Mouse (Mus musculus): ENCODE measurements around the gene Kcnj12. TPM values are rescaled to one million over a fixed set of nuclear protein-coding genes. Genes with fewer than 3 reads are reported as not detected.

The Kcnj12 gene
- polyA plus RNA-seq, 1 experiment from 2014 or later, result 0.20 TPM

DNA sequence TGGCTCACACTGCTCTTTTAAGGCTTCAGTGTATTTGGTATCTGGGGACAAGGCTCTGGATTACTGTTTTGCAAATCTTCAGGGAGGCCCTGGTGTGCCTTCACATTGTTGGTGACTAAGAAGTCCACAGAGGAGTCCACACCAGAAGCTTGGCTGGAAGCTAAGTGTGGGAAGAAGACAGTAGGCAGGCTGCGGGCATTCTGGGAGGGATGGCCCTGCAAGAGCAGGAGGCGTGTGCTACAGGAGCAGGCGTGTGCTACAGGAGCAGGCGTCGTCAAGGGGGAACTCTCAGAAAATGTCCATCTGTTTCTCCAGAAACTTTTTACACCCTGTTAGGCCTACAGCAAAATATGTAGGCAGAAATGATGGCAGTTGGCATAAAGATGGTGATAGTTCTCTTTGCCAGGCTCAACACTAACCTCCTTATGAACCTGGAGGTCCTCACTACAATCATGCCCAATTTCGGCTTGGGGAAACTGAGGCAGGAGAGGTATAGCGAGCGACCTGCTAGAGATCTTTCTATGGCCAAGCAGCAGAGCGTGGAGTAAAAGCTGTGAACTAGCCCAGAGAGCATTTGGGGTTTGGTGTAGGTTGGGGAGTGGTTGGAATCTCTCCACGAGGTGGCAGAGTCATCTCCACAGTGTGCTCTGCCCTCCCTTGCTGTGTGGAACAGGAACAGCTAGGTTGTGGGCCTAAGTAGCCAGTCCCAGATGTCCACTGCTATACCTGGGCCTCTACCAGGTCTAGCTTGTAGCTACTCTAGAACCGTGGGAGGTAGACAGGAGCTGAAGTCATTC is 18.7 kb downstream of the Kcnj12 start:
- Histone ChIP-seq H3K36me3 (no peaks in the 10 kb centered on the region), H3K9me3 (no peaks in the 10 kb centered on the region), H3K9ac (no peak overlapping the region), H3K4me3 (no peak overlapping the region), H3K4me2 (no peak overlapping the region), H3K27ac (no peak overlapping the region), H3K4me1 (peaks cover 8% of the 10 kb centered on the region), H3K27me3 (no peaks in the 10 kb centered on the region)
- WGBS, result 82% methylated on average over 11 of the region's 11 CpGs
- ATAC-seq (ENCODE audit: insufficient number of reproducible peaks, insufficient read depth, low FRiP score, low TSS enrichment, low read depth), result no peak

DNA sequence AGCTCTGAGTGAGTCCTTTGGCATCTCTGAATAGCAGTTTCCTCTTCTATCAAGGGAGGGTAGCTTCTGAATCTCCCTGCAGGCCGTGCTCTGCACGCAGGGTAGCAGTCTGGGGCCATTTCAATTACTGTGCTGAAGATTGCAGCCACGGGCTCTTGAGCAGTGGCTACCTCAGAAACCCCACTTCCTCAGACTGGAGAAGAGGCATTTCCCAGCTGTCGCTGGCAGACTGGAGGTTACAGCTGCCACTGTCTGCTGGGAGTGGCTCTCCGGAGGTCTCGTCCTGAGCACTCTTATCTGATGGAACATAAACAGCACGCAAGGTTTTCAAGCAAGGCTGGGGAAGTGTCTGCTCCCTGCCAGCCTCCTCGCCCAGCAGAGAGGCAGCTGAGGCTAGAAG is 20.2 kb downstream of the Kcnj12 start:
- no peak for ATAC-seq (ENCODE audit: insufficient number of reproducible peaks, insufficient read depth, low FRiP score, low TSS enrichment, low read depth)
- H3K4me1 ChIP-seq, result peaks cover 8% of the 10 kb centered on the region

DNA sequence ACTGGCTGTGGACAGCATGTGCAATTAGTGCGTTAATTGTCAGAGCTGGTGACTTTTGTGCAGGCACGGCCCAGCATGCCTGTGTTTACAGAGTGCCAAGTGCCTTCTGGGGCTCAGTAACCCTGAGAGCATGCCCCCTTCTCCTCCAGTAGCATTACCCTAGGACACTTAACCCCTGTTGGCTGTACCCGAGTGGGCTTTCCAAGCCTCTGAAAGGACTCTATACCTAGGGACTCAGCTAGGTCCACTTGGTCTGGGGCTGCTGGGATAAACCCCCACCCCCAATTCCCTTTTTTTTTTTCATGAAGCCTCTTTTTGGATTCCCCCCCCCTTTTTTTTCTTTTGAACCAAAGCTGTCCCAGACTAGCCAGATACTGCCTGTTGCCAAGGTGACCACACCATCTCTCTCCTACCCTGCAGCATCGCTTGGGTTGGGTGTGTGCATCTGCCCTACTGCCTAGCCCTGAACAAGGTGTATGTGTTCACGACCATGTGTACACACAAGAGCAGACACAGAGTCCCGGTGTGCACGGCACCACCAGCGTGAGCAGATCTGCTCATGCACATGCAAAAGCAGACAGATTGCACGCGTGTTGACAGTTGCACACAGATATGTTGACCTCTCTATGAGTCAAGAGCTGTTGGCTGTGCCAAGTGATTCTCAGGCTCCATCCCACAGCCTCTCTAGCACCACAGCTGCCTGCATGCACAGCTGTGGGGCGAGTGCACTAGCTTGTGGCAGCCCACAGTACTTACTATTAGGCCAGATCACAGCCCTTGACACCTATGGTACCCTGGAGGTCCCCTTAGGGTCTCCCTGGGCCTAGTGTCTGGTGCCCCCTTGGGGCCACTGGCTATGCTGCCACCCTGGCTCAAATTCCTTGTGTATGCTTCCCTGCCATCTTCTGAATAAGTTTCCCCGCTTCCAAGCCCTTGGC is 21.0 kb downstream of the Kcnj12 start:
- WGBS, result 73% methylated on average over 12 of the region's 12 CpGs

More for the DNA sequence above, 20.2 kb downstream of the Kcnj12 start:
- no peak overlapping the region for H3K4me2 ChIP-seq
- H3K27ac ChIP-seq, result no peak overlapping the region
- H3K36me3 ChIP-seq, result no peaks in the 10 kb centered on the region
- 30% methylated on average over 8 of the region's 8 CpGs for WGBS
- H3K4me3 ChIP-seq, result no peak overlapping the region
- no peaks in the 10 kb centered on the region for H3K27me3 ChIP-seq
- no peak overlapping the region for H3K9ac ChIP-seq
- H3K9me3 ChIP-seq, result no peaks in the 10 kb centered on the region

DNA sequence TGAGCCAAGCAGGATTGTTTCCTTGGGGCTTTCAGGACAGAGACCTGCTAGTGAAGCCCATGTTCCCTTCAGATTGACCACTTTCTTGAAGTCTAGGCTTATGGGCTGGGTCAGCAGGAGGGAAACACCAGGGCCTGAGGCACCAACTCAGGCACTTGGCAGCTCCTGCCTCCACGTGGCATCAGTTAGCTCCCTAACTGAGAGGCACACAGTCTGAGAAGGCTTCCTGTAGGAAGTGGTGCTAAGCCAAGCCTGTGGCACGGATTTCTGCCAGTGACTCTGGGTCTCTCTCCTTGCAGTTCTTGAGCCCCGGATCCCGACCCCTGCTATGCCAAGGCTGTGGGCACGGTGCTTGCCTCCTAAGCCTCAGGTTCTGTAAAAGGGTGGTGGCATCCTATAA is 22.4 kb downstream of the Kcnj12 start:
- H3K4me3 ChIP-seq, result no peak overlapping the region
- WGBS, result 78% methylated on average over 5 of the region's 5 CpGs
- peaks cover 8% of the 10 kb centered on the region for H3K4me1 ChIP-seq
- no peaks in the 10 kb centered on the region for H3K27me3 ChIP-seq
- ATAC-seq (ENCODE audit: insufficient number of reproducible peaks, insufficient read depth, low FRiP score, low TSS enrichment, low read depth), result no peak
- no peak overlapping the region for H3K27ac ChIP-seq
- no peak overlapping the region for H3K9ac ChIP-seq
- H3K9me3 ChIP-seq, result no peaks in the 10 kb centered on the region
- no peaks in the 10 kb centered on the region for H3K36me3 ChIP-seq
- H3K4me2 ChIP-seq, result no peak overlapping the region

More for the DNA sequence above, 21.0 kb downstream of the Kcnj12 start:
- no peak for ATAC-seq (ENCODE audit: insufficient number of reproducible peaks, insufficient read depth, low FRiP score, low TSS enrichment, low read depth)
- Histone ChIP-seq H3K9me3 (no peaks in the 10 kb centered on the region), H3K4me1 (peaks cover 8% of the 10 kb centered on the region), H3K36me3 (no peaks in the 10 kb centered on the region), H3K27me3 (no peaks in the 10 kb centered on the region), H3K4me3 (no peak overlapping the region), H3K4me2 (no peak overlapping the region), H3K27ac (no peak overlapping the region), H3K9ac (no peak overlapping the region)

DNA sequence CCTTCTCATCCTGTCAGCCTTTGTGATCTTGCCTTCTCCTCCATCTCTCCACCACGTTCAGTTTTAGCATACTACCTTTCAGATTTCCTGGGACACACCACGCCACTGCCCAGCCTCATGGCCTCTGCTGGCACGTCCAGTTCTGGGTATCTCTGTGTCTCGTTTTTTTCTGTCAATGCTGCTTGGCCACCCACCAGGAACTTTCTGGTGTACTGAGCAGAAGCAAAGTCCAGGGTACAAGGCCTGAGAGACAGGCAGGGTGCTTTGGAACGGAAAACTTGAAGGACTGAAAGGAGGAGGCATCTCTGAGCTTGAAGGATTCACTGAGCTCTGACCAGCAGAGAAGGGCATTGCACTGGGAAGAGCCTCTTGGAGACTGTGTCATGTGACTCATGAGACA is 25.1 kb downstream of the Kcnj12 start:
- 74% methylated on average over 5 of the region's 5 CpGs for WGBS
- H3K9me3 ChIP-seq, result no peaks in the 10 kb centered on the region
- ATAC-seq (ENCODE audit: insufficient number of reproducible peaks, insufficient read depth, low FRiP score, low TSS enrichment, low read depth), result no peak

DNA sequence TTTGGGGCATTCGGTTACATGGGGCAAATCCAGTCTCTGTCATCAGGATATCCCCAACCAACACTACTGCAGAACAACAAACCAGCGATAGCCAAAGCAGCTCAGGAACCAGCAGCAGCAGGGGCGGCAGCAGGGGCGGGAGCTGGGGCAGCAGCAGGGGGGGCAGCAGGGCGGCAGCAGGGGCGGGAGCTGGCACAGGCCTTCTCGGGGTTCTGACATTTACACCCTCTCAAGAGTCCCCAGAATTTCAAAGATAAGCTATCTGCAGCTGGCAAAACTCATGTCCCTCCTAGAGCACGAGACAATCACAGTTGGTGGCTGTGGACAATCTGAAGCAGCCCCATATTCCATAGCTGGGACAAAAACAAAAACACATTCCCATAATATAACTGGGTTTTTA is 28.8 kb downstream of the Kcnj12 start:
- no peak overlapping the region for H3K27ac ChIP-seq
- 44% methylated on average over 8 of the region's 8 CpGs for WGBS
- no peak overlapping the region for H3K4me3 ChIP-seq
- no peak for ATAC-seq (ENCODE audit: insufficient number of reproducible peaks, insufficient read depth, low FRiP score, low TSS enrichment, low read depth)
- H3K4me1 ChIP-seq, result peaks cover 4% of the 10 kb centered on the region; the same call in 1 of the 2 replicates
- no peaks in the 10 kb centered on the region for H3K27me3 ChIP-seq
- no peak overlapping the region for H3K4me2 ChIP-seq
- H3K36me3 ChIP-seq, result no peaks in the 10 kb centered on the region
- H3K9ac ChIP-seq, result no peak overlapping the region
- no peaks in the 10 kb centered on the region for H3K9me3 ChIP-seq

More for the DNA sequence above, 25.1 kb downstream of the Kcnj12 start:
- Histone ChIP-seq H3K4me1 (peaks cover 13% of the 10 kb centered on the region), H3K9ac (no peak overlapping the region), H3K27me3 (no peaks in the 10 kb centered on the region), H3K27ac (no peak overlapping the region), H3K4me3 (no peak overlapping the region), H3K4me2 (no peak overlapping the region), H3K36me3 (no peaks in the 10 kb centered on the region)

DNA sequence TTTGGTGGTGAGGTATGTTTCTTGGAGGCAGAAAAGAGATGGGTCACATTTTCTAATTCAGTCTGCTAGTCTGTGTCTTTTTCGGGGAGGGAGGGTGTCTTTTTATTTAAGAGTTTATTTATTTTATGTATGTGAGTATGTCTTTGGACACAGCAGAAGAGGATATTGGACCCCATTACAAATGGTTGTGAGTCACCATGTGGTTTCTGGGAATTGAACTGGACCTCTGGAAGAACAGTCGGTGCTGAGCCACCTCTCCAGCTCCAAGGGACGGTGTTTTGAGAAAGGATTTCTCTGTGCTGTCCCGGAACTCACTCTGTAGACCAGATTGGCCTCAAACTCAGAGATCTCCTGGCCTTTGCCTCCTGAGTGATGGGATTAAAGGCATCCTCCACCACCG is 34.5 kb downstream of the Kcnj12 start:
- Histone ChIP-seq H3K4me3 (no peak overlapping the region), H3K36me3 (no peaks in the 10 kb centered on the region), H3K27ac (no peak overlapping the region), H3K27me3 (no peaks in the 10 kb centered on the region), H3K4me1 (no peaks in the 10 kb centered on the region), H3K9me3 (no peaks in the 10 kb centered on the region), H3K9ac (no peak overlapping the region), H3K4me2 (no peak overlapping the region)
- ATAC-seq (ENCODE audit: insufficient number of reproducible peaks, insufficient read depth, low FRiP score, low TSS enrichment, low read depth), result no peak
- WGBS, result 80% methylated on average over 5 of the region's 5 CpGs

DNA sequence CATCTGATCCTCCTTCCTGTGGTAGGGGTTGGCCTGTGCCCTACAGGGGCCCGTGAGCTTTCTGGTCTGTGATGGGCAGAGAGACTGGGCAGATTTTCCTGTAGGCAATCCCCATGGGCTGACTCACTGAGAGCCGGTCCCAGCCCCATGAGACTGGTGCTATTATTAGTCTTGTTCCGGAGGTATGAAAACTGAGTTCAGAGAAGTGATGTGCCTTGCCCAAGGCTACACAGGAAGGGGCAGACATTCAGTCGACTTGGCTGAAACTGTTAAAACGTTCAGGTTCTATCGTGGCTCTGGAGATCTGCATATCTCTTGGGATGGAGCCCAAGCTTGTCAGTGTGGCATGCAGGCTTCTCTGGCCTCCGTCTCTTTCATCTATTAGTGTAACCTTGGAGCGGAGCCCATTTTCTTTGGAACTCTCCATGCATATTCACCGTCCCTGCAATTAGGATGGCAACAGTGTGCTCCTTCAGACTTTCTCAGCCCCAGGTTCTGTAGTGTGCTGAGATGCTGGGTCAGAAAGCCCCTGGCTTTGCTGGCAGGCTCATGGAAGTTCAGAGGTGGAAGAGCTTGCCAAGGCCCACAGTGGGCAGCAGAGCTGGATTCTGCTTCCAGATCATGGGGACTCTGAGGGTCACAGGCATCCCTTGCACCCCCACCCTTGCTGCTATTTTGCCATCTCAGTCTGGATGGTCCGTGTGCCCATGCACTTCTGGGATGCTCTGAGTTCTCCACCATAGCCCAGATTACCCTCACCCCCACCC is 37.5 kb downstream of the Kcnj12 start:
- Histone ChIP-seq H3K4me3 (no peak overlapping the region), H3K27ac (no peak overlapping the region), H3K4me2 (no peak overlapping the region), H3K4me1 (no peaks in the 10 kb centered on the region), H3K9ac (0 out of 2 replicates have a peak overlapping the region, but pooled peaks have one; percentile 1), H3K9me3 (no peaks in the 10 kb centered on the region), H3K27me3 (no peaks in the 10 kb centered on the region), H3K36me3 (no peaks in the 10 kb centered on the region)
- 55% methylated on average over 10 of the region's 10 CpGs for WGBS
- no peak for ATAC-seq (ENCODE audit: insufficient number of reproducible peaks, insufficient read depth, low FRiP score, low TSS enrichment, low read depth)

DNA sequence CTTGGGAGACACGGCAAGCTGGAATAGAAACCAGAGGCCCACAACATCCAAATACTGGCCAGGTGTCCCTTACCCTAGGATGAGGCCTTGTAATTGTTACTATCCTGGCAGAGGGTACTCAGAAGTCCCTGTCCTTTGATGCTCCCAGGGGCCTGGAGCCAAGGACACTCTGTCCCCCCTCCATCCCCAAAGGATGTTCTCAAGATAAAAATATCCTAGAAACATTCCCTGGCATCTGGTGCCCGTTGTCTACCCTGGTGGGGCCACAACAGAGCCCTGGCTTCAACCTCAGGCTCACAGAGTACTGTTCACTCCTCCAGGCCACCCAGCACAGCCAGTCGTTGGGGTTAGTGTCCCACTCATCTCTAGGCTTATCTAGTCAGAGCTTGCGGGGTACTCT is 38.3 kb downstream of the Kcnj12 start:
- no peak for ATAC-seq (ENCODE audit: insufficient number of reproducible peaks, insufficient read depth, low FRiP score, low TSS enrichment, low read depth)
- no peak overlapping the region for H3K4me3 ChIP-seq

DNA sequence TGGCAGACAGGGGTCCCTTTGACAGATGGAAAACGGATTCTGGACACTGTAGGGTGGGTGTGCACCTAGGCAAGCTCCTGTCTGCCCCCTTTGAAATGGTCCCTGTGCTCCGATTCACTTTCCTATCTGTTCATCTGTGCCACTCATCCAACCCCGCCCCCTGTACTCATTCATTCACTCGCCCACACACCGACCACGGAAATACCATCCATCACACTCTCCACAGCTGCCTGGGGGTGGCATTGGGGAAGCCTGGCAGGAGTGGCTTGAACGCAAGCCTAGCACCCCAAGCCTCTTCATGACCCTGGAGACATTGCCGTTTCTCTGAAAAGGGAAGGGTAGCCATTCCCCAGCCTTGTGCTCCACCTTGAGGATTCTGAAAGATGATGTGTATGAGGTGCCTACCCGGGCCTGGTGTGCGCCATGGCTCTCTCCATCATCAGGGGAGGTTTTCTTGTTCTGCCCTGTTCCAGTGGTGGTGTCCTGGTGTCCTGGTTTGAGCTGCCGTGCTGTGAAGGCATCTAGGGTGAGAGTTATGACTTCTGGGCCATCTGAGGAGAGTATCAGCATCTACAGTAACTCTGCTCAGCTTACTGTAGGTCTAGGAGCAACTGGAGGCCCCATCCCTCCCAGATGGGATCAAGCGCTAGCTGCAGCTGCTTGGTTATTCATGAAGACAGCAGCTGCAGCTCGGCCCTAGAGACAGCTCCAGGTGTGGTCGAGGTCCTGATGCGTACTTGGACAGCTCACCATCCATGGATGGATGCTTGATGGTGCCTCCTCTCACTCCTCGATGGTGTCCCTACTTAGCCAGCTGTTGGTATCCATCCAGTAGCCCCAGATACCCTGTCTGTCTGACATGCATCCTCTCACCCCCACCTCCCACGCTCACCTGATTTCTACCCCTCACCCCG is 40.4 kb downstream of the Kcnj12 start:
- 85% methylated on average over 18 of the region's 18 CpGs for WGBS
- ATAC-seq (ENCODE audit: insufficient number of reproducible peaks, insufficient read depth, low FRiP score, low TSS enrichment, low read depth), result no peak
- H3K4me1 ChIP-seq, result no peaks in the 10 kb centered on the region

More for the DNA sequence above, 38.3 kb downstream of the Kcnj12 start:
- Histone ChIP-seq H3K27me3 (no peaks in the 10 kb centered on the region), H3K9ac (0 out of 2 replicates have a peak overlapping the region, but pooled peaks have one; percentile 1), H3K36me3 (no peaks in the 10 kb centered on the region), H3K4me1 (no peaks in the 10 kb centered on the region), H3K27ac (no peak overlapping the region), H3K4me2 (no peak overlapping the region), H3K9me3 (no peaks in the 10 kb centered on the region)
- WGBS, result 83% methylated on average over 4 of the region's 4 CpGs

More for the DNA sequence above, 40.4 kb downstream of the Kcnj12 start:
- no peaks in the 10 kb centered on the region for H3K27me3 ChIP-seq
- H3K27ac ChIP-seq, result no peak overlapping the region
- no peaks in the 10 kb centered on the region for H3K9me3 ChIP-seq
- H3K36me3 ChIP-seq, result no peaks in the 10 kb centered on the region
- H3K4me2 ChIP-seq, result no peak overlapping the region
- no peak overlapping the region for H3K9ac ChIP-seq
- H3K4me3 ChIP-seq, result no peak overlapping the region

Data from embryonic facial prominence, embryonic 13.5 days (tissue).